Mouse (Mus musculus) yolk sac, embryonic 10.5 days (tissue): Measurements from ENCODE around the gene Itm2b.

Source experiments
- DNase-seq: peaks from one replicate; pipeline ENCODE4 v3.0.0-alpha.2; 2017; ENCODE audit warnings: low spot score

Gene Itm2b

DNA sequence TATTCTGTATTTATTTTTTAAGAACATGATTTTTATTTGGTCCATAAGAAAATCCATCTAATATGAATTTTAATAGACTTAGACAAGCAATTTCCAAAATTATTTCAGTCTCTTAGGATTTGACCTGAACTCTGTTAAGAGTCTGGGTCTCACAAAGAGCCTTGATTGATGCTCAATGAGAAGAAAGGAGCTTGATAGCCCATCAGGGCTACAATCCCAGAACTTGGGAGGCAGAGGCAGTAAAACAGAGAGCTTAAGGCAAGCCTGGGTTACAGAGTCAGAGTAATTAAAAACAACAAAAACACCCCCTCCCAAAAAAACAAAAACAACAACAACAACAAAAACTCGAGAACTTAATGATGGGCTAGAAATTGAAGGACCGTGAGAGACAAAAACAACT is 61.1 kb downstream of the Itm2b start:
- no peak for DNase-seq

GRCm38 (mm10) chr14:73322142-73322541 is 62.9 kb downstream of the Itm2b start:
- no peak for DNase-seq

- DNase-seq: no peak
Observed at GRCm38 (mm10) chr14:73316933-73317332, 68.2 kb downstream of the Itm2b start.

DNA sequence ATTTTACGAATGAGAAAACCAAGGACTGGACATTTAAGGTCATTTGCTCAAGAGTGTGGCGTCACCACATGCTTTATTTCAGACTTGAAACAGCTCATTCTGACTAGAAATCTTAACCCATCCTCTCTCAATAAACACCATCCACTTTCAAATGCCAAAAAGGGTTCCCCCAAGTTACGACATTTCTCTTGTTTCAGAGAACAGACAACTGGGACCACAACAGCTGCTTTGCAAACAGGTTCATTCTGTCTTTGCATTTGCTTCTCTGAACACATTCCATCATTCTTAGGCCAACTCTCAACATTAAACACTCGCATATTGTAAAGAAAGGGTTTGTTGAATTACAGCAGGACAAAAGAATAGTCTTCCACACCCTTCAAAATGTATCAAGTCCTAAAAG is 71.2 kb downstream of the Itm2b start:
- DNase-seq: no peak

DNA sequence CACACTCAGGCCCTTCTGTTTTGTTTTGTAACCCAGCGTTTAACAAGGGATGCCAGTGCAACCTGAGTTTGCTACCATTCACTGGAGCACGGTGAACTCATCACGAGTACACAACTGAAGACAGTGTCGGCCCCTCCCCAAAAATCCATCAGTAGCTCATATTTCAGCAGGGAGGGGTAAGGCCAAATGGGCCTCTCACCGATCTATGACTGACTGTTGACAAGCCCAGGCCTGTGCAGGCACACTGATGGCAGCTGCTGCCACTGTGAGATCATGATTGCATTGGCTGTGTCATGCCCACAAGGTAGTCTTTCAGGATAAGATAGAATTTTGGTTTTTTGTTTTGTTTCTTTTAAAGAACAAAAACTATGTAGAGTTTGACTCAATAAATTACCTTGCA is 71.7 kb downstream of the Itm2b start:
- DNase-seq: no peak

- no peak for DNase-seq
Observed at GRCm38 (mm10) chr14:73312909-73313308, 72.2 kb downstream of the Itm2b start.
